Mouse (Mus musculus): ENCODE data around the gene Cpt1a. TPM values are rescaled to one million over a fixed set of nuclear protein-coding genes. Genes with fewer than 3 reads are reported as not detected.

Gene Cpt1a
- polyA plus RNA-seq (2015; fragmentation: Nextera tagmentation; extraction: Ambion mirVana) = 30.8 and 32.7 TPM in 2 replicates

- Histone ChIP-seq H3K27ac (ENCODE audit: low read length) (peak within 1 kb of the TSS; percentile 94), H3K9ac (ENCODE audit: low read length) (peak within 1 kb of the TSS; percentile 77), H3K9me3 (replicated peaks; ENCODE audit: control insufficient read depth, low read length) (no peaks in the 10 kb centered on the region), H3K4me2 (ENCODE audit: low read depth, low read length) (peak within 1 kb of the TSS; percentile 99), H3K4me1 (ENCODE audit: control insufficient read depth, insufficient read depth, low read length) (peaks cover 22% of the 10 kb centered on the region), H3K4me3 (replicated peaks; ENCODE audit: low read length) (peak within 1 kb of the TSS; percentile 74), H3K27me3 (ENCODE audit: control insufficient read depth, insufficient read depth, low read length) (no peaks in the 10 kb centered on the region), H3K36me3 (ENCODE audit: control insufficient read depth, insufficient read depth, low read length) (no peaks in the 10 kb centered on the region)
- no peak for ATAC-seq (ENCODE audit: insufficient read depth, low FRiP score)
- 3% methylated on average over 26 of the region's 26 CpGs for WGBS
Measured at GRCm38 (mm10) chr19:3322261-3322969, at the start of gene Cpt1a. Cpt1a (plus strand) TSS chr19:3322334.

GRCm38 (mm10) chr19:3273331-3273730, 48.8 kb upstream of the Cpt1a start:
- peaks cover 8% of the 10 kb centered on the region for H3K36me3 ChIP-seq (ENCODE audit: control insufficient read depth, insufficient read depth, low read length)
- H3K9ac ChIP-seq (ENCODE audit: low read length) = no peak overlapping the region
- no peak overlapping the region for H3K4me3 ChIP-seq (replicated peaks; ENCODE audit: low read length)
- no peak overlapping the region for H3K27ac ChIP-seq (ENCODE audit: low read length)
- H3K4me2 ChIP-seq (ENCODE audit: low read depth, low read length) = no peak overlapping the region
- no peaks in the 10 kb centered on the region for H3K9me3 ChIP-seq (replicated peaks; ENCODE audit: control insufficient read depth, low read length)
- no peak for ATAC-seq (ENCODE audit: insufficient read depth, low FRiP score)
- no peaks in the 10 kb centered on the region for H3K4me1 ChIP-seq (ENCODE audit: control insufficient read depth, insufficient read depth, low read length)
- no peaks in the 10 kb centered on the region for H3K27me3 ChIP-seq (ENCODE audit: control insufficient read depth, insufficient read depth, low read length)
- WGBS = 90% methylated on average over 9 of the region's 9 CpGs

- peaks cover 4% of the 10 kb centered on the region; the same call in 1 of the 2 replicates for H3K36me3 ChIP-seq (ENCODE audit: control insufficient read depth, insufficient read depth, low read length)
- WGBS = 83% methylated on average over 3 of the region's 3 CpGs
- no peak for ATAC-seq (ENCODE audit: insufficient read depth, low FRiP score)
Measured at GRCm38 (mm10) chr19:3275744-3276365, 46.3 kb upstream of the Cpt1a start.

GRCm38 (mm10) chr19:3281886-3282285, 40.2 kb upstream of the Cpt1a start:
- Histone ChIP-seq H3K27ac (ENCODE audit: low read length) (no peak overlapping the region), H3K4me3 (replicated peaks; ENCODE audit: low read length) (peak overlapping the region; percentile 95), H3K27me3 (ENCODE audit: control insufficient read depth, insufficient read depth, low read length) (no peaks in the 10 kb centered on the region), H3K9me3 (replicated peaks; ENCODE audit: control insufficient read depth, low read length) (no peaks in the 10 kb centered on the region), H3K9ac (ENCODE audit: low read length) (peak overlapping the region; percentile 88), H3K4me1 (ENCODE audit: control insufficient read depth, insufficient read depth, low read length) (peaks cover 14% of the 10 kb centered on the region), H3K4me2 (ENCODE audit: low read depth, low read length) (peak overlapping the region; percentile 79), H3K36me3 (ENCODE audit: control insufficient read depth, insufficient read depth, low read length) (no peaks in the 10 kb centered on the region)
- no peak for ATAC-seq (ENCODE audit: insufficient read depth, low FRiP score)
- 60% methylated on average over 4 of the region's 4 CpGs for WGBS

More at GRCm38 (mm10) chr19:3275744-3276365, 46.3 kb upstream of the Cpt1a start:
- Histone ChIP-seq H3K27ac (ENCODE audit: low read length) (no peak overlapping the region), H3K9ac (ENCODE audit: low read length) (no peak overlapping the region), H3K27me3 (ENCODE audit: control insufficient read depth, insufficient read depth, low read length) (no peaks in the 10 kb centered on the region), H3K4me3 (replicated peaks; ENCODE audit: low read length) (no peak overlapping the region), H3K4me1 (ENCODE audit: control insufficient read depth, insufficient read depth, low read length) (no peaks in the 10 kb centered on the region), H3K9me3 (replicated peaks; ENCODE audit: control insufficient read depth, low read length) (no peaks in the 10 kb centered on the region), H3K4me2 (ENCODE audit: low read depth, low read length) (no peak overlapping the region)

GRCm38 (mm10) chr19:3282572-3283467, 39.3 kb upstream of the Cpt1a start, which contains the start of the genes Mrpl21 and Ighmbp2:
Mrpl21 (plus strand) TSS chr19:3282901.
Ighmbp2 (minus strand) TSS chr19:3283017.
- no peaks in the 10 kb centered on the region for H3K36me3 ChIP-seq (ENCODE audit: control insufficient read depth, insufficient read depth, low read length)
- H3K9me3 ChIP-seq (replicated peaks; ENCODE audit: control insufficient read depth, low read length) = no peaks in the 10 kb centered on the region
- H3K4me3 ChIP-seq (replicated peaks; ENCODE audit: low read length) = peak within 1 kb of the TSS; percentile 95
- peak within 1 kb of the TSS; percentile 56 for H3K27ac ChIP-seq (ENCODE audit: low read length)
- WGBS = under 1% methylated on average over 49 of the region's 49 CpGs
- ATAC-seq (ENCODE audit: insufficient read depth, low FRiP score) = peak; percentile 94
- H3K4me2 ChIP-seq (ENCODE audit: low read depth, low read length) = peak within 1 kb of the TSS; percentile 79
- no peaks in the 10 kb centered on the region for H3K27me3 ChIP-seq (ENCODE audit: control insufficient read depth, insufficient read depth, low read length)
- H3K4me1 ChIP-seq (ENCODE audit: control insufficient read depth, insufficient read depth, low read length) = peaks cover 14% of the 10 kb centered on the region
- peak within 1 kb of the TSS; percentile 88 for H3K9ac ChIP-seq (ENCODE audit: low read length)

GRCm38 (mm10) chr19:3289006-3289405, 33.1 kb upstream of the Cpt1a start:
- H3K36me3 ChIP-seq (ENCODE audit: control insufficient read depth, insufficient read depth, low read length) = peaks cover 23% of the 10 kb centered on the region
- H3K4me2 ChIP-seq (ENCODE audit: low read depth, low read length) = no peak overlapping the region
- no peak overlapping the region for H3K4me3 ChIP-seq (replicated peaks; ENCODE audit: low read length)
- H3K9ac ChIP-seq (ENCODE audit: low read length) = no peak overlapping the region
- no peaks in the 10 kb centered on the region for H3K9me3 ChIP-seq (replicated peaks; ENCODE audit: control insufficient read depth, low read length)
- no peaks in the 10 kb centered on the region for H3K4me1 ChIP-seq (ENCODE audit: control insufficient read depth, insufficient read depth, low read length)
- no peaks in the 10 kb centered on the region for H3K27me3 ChIP-seq (ENCODE audit: control insufficient read depth, insufficient read depth, low read length)
- no peak for ATAC-seq (ENCODE audit: insufficient read depth, low FRiP score)
- 100% methylated on average over 1 of the region's 1 CpGs for WGBS
- no peak overlapping the region for H3K27ac ChIP-seq (ENCODE audit: low read length)

GRCm38 (mm10) chr19:3292028-3292427, 30.1 kb upstream of the Cpt1a start:
- no peaks in the 10 kb centered on the region for H3K27me3 ChIP-seq (ENCODE audit: control insufficient read depth, insufficient read depth, low read length)
- no peaks in the 10 kb centered on the region for H3K9me3 ChIP-seq (replicated peaks; ENCODE audit: control insufficient read depth, low read length)
- no peak overlapping the region for H3K9ac ChIP-seq (ENCODE audit: low read length)
- peak; percentile 34; the same call in 1 of the 2 replicates for ATAC-seq (ENCODE audit: insufficient read depth, low FRiP score)
- H3K36me3 ChIP-seq (ENCODE audit: control insufficient read depth, insufficient read depth, low read length) = peaks cover 23% of the 10 kb centered on the region
- no peak overlapping the region for H3K27ac ChIP-seq (ENCODE audit: low read length)
- H3K4me3 ChIP-seq (replicated peaks; ENCODE audit: low read length) = no peak overlapping the region
- H3K4me1 ChIP-seq (ENCODE audit: control insufficient read depth, insufficient read depth, low read length) = no peaks in the 10 kb centered on the region
- WGBS = 69% methylated on average over 2 of the region's 2 CpGs
- no peak overlapping the region for H3K4me2 ChIP-seq (ENCODE audit: low read depth, low read length)

- no peaks in the 10 kb centered on the region for H3K9me3 ChIP-seq (replicated peaks; ENCODE audit: control insufficient read depth, low read length)
- no peaks in the 10 kb centered on the region for H3K27me3 ChIP-seq (ENCODE audit: control insufficient read depth, insufficient read depth, low read length)
- no peak for ATAC-seq (ENCODE audit: insufficient read depth, low FRiP score)
- H3K4me3 ChIP-seq (replicated peaks; ENCODE audit: low read length) = no peak overlapping the region
- H3K36me3 ChIP-seq (ENCODE audit: control insufficient read depth, insufficient read depth, low read length) = peaks cover 23% of the 10 kb centered on the region
- WGBS = 84% methylated on average over 1 of the region's 1 CpGs
- no peaks in the 10 kb centered on the region for H3K4me1 ChIP-seq (ENCODE audit: control insufficient read depth, insufficient read depth, low read length)
- no peak overlapping the region for H3K4me2 ChIP-seq (ENCODE audit: low read depth, low read length)
- H3K9ac ChIP-seq (ENCODE audit: low read length) = no peak overlapping the region
- H3K27ac ChIP-seq (ENCODE audit: low read length) = no peak overlapping the region
Measured at GRCm38 (mm10) chr19:3292993-3293392, 29.1 kb upstream of the Cpt1a start.

Measured in stomach, embryonic 16.5 days (tissue).